Comparison of ENCODE assay signal across 12 mouse cellular contexts in genomic region chr5:135916601-135917000, GRCm38 (mm10). TPM values are rescaled to one million over a fixed set of nuclear protein-coding genes. Genes with fewer than 3 reads are reported as not detected.
DNase-seq lines count a peak whose midpoint lies in the region; ATAC-seq lines count a peak whose summit lies in the region.
"Had no signal": no experiment of that assay in that cellular context is flagged by ENCODE, and none has a peak within 500 bp of the region (broad histone marks: within the 10 kb centered on the region; RNA-seq: fewer than 3 reads in every experiment).

No protein-coding gene starts in this region.

- no peak for DNase-seq in heart, embryonic 10.5 days (ENCODE audit: low spot score)
- DNase-seq in cerebellum, adult 18-20 months = peak; percentile 77 to 81
- DNase-seq in right cerebral cortex, adult 2 months (ENCODE audit: low spot score in 2 of 2) = no peak
- no peak for DNase-seq in embryo, embryonic 10 days (ENCODE audit: low spot score)
- DNase-seq: kidney, postnatal 36 days; lung, postnatal 14 days; midbrain, embryonic 14.5 days; right cerebral cortex, postnatal 14 days had no signal

- no peak overlapping the region for H3K4me3 ChIP-seq in heart, embryonic 13.5 days
- no peak overlapping the region for H3K4me3 ChIP-seq in heart, embryonic 10.5 days
- peak overlapping the region; percentile 7 for H3K4me3 ChIP-seq in megakaryocyte, embryonic 14.5 days (replicated peaks)
- H3K4me3 ChIP-seq: hindbrain, embryonic 12.5 days had no signal

- H3K4me2 ChIP-seq in heart, embryonic 13.5 days = no peak overlapping the region
- H3K4me2 ChIP-seq: hindbrain, embryonic 12.5 days had no signal

- 85% methylated on average over 3 of the region's 3 CpGs for WGBS in heart, embryonic 13.5 days
- 88% methylated on average over 3 of the region's 3 CpGs for WGBS in heart, embryonic 10.5 days

- peak overlapping the region; percentile 98 for H3K27ac ChIP-seq in heart, embryonic 13.5 days (replicated peaks)
- H3K27ac ChIP-seq in heart, embryonic 10.5 days = no peak overlapping the region
- H3K27ac ChIP-seq: hindbrain, embryonic 12.5 days had no signal

- ATAC-seq in heart, embryonic 13.5 days (ENCODE audit: extremely low read depth, insufficient number of reproducible peaks, low FRiP score, low TSS enrichment) = no peak
- no peak for ATAC-seq in megakaryocyte, adult 5-6 weeks (ENCODE audit: poor library complexity, severe bottlenecking)

- peaks cover 63% of the 10 kb centered on the region for H3K4me1 ChIP-seq in heart, embryonic 13.5 days
- peaks cover 37% of the 10 kb centered on the region for H3K4me1 ChIP-seq in heart, embryonic 10.5 days
- H3K4me1 ChIP-seq in megakaryocyte, embryonic 14.5 days = peaks cover 91% of the 10 kb centered on the region
- H3K4me1 ChIP-seq: hindbrain, embryonic 12.5 days had no signal

- peaks cover 83% of the 10 kb centered on the region for H3K36me3 ChIP-seq in heart, embryonic 13.5 days
- H3K36me3 ChIP-seq in heart, embryonic 10.5 days = peaks cover 87% of the 10 kb centered on the region
- H3K36me3 ChIP-seq in megakaryocyte, embryonic 14.5 days (replicated peaks; ENCODE audit: low read length) = peaks cover 95% of the 10 kb centered on the region

- H3K9ac ChIP-seq in heart, embryonic 13.5 days = no peak overlapping the region
- H3K9ac ChIP-seq: hindbrain, embryonic 12.5 days had no signal

- no peaks in the 10 kb centered on the region for H3K9me3 ChIP-seq in heart, embryonic 13.5 days
- H3K9me3 ChIP-seq in heart, embryonic 10.5 days = no peaks in the 10 kb centered on the region
- no peaks in the 10 kb centered on the region for H3K9me3 ChIP-seq in megakaryocyte, embryonic 14.5 days
- H3K9me3 ChIP-seq: hindbrain, embryonic 12.5 days had no signal

- no peaks in the 10 kb centered on the region for H3K27me3 ChIP-seq in heart, embryonic 13.5 days (replicated peaks)
- no peaks in the 10 kb centered on the region for H3K27me3 ChIP-seq in heart, embryonic 10.5 days (ENCODE audit: insufficient read depth, poor library complexity, severe bottlenecking)
- H3K27me3 ChIP-seq in megakaryocyte, embryonic 14.5 days (replicated peaks) = no peaks in the 10 kb centered on the region
- H3K27me3 ChIP-seq: hindbrain, embryonic 12.5 days had no signal

RNA-seq across cellular contexts. Expression of gene Ywhag, which starts 17.8 kb away (rescaled TPM):
- 157 and 163 TPM in 2 replicates for polyA plus RNA-seq in heart, embryonic 13.5 days (2015; fragmentation: Nextera tagmentation; extraction: Ambion mirVana)
- polyA plus RNA-seq in heart, embryonic 10.5 days (2016; fragmentation: Nextera tagmentation; extraction: Ambion mirVana) = 202 and 227 TPM in 2 replicates
- 121 and 148 TPM in 2 replicates for polyA plus RNA-seq in megakaryocyte, embryonic 14.5 days (2012; ENCODE audit: insufficient read depth, low replicate concordance)
- 124 and 141 TPM in 2 replicates for total RNA-seq in megakaryocyte, adult 5-6 weeks (2015)
- 72.4 and 88.1 TPM in 2 replicates for total RNA-seq in megakaryocyte, adult 5-6 weeks (2017)

RNA-seq across cellular contexts. Expression of gene Hspb1, which starts 28.9 kb away (rescaled TPM):
- polyA plus RNA-seq in heart, embryonic 13.5 days (2015; fragmentation: Nextera tagmentation; extraction: Ambion mirVana) = 863 and 944 TPM in 2 replicates
- polyA plus RNA-seq in heart, embryonic 10.5 days (2016; fragmentation: Nextera tagmentation; extraction: Ambion mirVana) = 655 and 948 TPM in 2 replicates
- polyA plus RNA-seq in megakaryocyte, embryonic 14.5 days (2012; ENCODE audit: insufficient read depth, low replicate concordance) = 0.79 TPM in 1 of 2 replicates, not detected in the other
- total RNA-seq in megakaryocyte, adult 5-6 weeks (2015) = not detected in 2 replicates
- total RNA-seq in megakaryocyte, adult 5-6 weeks (2017) = not detected in 2 replicates

RNA-seq across cellular contexts. Expression of gene Ssc4d, which starts 57.7 kb away (rescaled TPM):
- polyA plus RNA-seq in heart, embryonic 13.5 days (2015; fragmentation: Nextera tagmentation; extraction: Ambion mirVana) = 1.0 and 1.1 TPM in 2 replicates
- 2.3 and 5.2 TPM in 2 replicates for polyA plus RNA-seq in heart, embryonic 10.5 days (2016; fragmentation: Nextera tagmentation; extraction: Ambion mirVana)
- polyA plus RNA-seq in megakaryocyte, embryonic 14.5 days (2012; ENCODE audit: insufficient read depth, low replicate concordance) = 5.0 and 13.7 TPM in 2 replicates
- 17.1 and 19.9 TPM in 2 replicates for total RNA-seq in megakaryocyte, adult 5-6 weeks (2015)
- total RNA-seq in megakaryocyte, adult 5-6 weeks (2017) = 6.0 and 7.4 TPM in 2 replicates

Comparison
In these comparisons a context has a peak if more than half of its experiments do, and no peak if none do; other contexts are left out.
1. DNase-seq: peak in cerebellum, adult 18-20 months (2 of 2); none in heart, embryonic 10.5 days (single experiment), right cerebral cortex, adult 2 months (0 of 2) and embryo, embryonic 10 days (single experiment).
2. RNA of gene Hspb1, which starts 28.9 kb away (polyA plus RNA-seq): 863 to 944 TPM in heart, embryonic 13.5 days and 655 to 948 TPM in heart, embryonic 10.5 days; 0.79 TPM in megakaryocyte, embryonic 14.5 days; every median in the first group is over 100 times any median in the second.